Mouse (Mus musculus): ENCODE data around the gene Gm19426.

DNA sequence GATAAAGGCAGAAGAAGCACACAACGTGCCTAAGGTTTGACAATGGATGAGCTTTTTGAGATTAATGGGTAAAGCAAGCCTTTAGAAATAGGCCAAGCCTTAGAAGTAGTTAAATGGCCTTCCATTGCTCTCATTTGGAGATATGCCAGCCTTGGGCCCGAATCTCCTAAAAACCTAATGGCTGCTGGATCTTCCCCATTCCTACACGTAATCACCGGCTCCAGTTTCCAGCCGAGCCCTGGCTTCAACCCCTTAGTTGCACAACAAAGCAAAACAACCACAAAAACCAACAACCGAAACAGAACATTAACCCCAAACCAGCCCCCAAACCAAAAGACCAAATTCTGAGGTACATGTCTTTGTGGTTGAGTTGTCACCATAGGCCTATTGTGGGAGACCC lies 32.2 kb upstream of the Gm19426 start:
- TF ChIP-seq MXI1 (IDR thresholded peaks at IDR 0.05; ENCODE audit: low read depth, low read length) (no peak), POLR2A (IDR thresholded peaks at IDR 0.05; ENCODE audit: low read depth, low read length) (no peak), NRF1 (IDR thresholded peaks at IDR 0.05; ENCODE audit: low read depth, low read length) (no peak), USF1 (IDR thresholded peaks at IDR 0.05; ENCODE audit: low read depth, low read length) (no peak)
